Mouse (Mus musculus): ENCODE data around the gene Gpld1. TPM values are rescaled to one million over a fixed set of nuclear protein-coding genes. Genes with fewer than 3 reads are reported as not detected.

The Gpld1 gene
- polyA plus RNA-seq, 1 experiment from 2014 or later, result 0.11 TPM

DNA sequence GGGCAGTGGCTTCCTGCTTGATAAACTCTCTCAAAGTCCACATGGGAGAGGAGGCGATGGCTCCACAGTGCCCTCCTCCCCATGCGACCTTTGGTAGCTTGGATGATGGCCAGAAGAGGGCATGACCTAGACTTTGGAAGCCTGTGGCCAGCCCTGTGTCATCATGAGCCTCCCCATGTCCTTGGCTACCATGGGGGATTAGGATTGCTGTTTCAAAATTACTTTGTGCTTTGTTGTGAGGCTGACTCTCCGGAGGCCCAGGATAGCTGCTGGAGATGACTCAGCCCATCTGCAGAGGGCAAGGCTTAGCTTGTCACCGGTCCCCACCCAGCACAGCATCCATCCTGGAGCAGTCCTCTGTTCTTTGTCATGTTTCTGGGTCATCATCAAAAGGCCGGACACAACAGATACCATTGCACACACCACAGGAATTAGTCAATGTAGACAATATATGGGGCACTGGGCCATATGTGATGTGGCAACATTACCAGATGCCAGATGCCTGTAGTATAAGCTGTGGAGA, 34.9 kb downstream of the Gpld1 start:
- Histone ChIP-seq H3K4me1 (ENCODE audit: control insufficient read depth, insufficient read depth, low read length) (no peaks in the 10 kb centered on the region), H3K9ac (ENCODE audit: low read depth, low read length) (no peak overlapping the region), H3K9me3 (replicated peaks; ENCODE audit: control insufficient read depth, low read length) (no peaks in the 10 kb centered on the region), H3K27ac (ENCODE audit: low read depth, low read length) (no peak overlapping the region), H3K4me2 (no peak overlapping the region), H3K36me3 (ENCODE audit: control insufficient read depth, insufficient read depth, low read length) (no peaks in the 10 kb centered on the region), H3K27me3 (ENCODE audit: control insufficient read depth, insufficient read depth, low read length) (no peaks in the 10 kb centered on the region), H3K4me3 (ENCODE audit: low read depth, low read length) (no peak overlapping the region)
- WGBS (ENCODE audit: insufficient replicate concordance), result 78% methylated on average over 5 of the region's 5 CpGs
- no peak for ATAC-seq (replicated peaks; ENCODE audit: insufficient number of reproducible peaks, low FRiP score, low TSS enrichment)

DNA sequence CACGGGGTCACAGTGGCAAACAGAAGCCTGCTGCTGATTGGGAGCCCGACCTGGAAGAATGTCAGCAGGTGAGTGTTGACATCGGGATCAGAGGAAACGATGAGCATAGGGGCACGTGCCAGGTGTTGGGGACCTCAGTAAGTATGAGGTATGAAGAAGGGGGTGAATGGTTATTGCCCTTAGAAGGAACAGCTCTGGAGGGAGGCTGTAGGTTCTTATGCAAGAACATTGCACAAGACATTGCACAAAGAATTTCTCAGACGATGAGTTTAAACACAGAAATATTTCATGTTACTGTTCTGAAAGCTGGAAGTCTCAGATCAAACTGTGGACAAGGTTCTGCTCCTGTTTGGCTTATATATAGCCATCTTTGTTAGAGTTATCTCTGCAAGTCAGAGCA, 38.1 kb downstream of the Gpld1 start:
- 84% methylated on average over 6 of the region's 6 CpGs for WGBS (ENCODE audit: insufficient replicate concordance)
- Histone ChIP-seq H3K36me3 (ENCODE audit: control insufficient read depth, insufficient read depth, low read length) (no peaks in the 10 kb centered on the region), H3K4me2 (no peak overlapping the region), H3K27ac (ENCODE audit: low read depth, low read length) (no peak overlapping the region), H3K9me3 (replicated peaks; ENCODE audit: control insufficient read depth, low read length) (no peaks in the 10 kb centered on the region), H3K27me3 (ENCODE audit: control insufficient read depth, insufficient read depth, low read length) (no peaks in the 10 kb centered on the region), H3K4me3 (ENCODE audit: low read depth, low read length) (no peak overlapping the region), H3K9ac (ENCODE audit: low read depth, low read length) (no peak overlapping the region), H3K4me1 (ENCODE audit: control insufficient read depth, insufficient read depth, low read length) (no peaks in the 10 kb centered on the region)
- no peak for ATAC-seq (replicated peaks; ENCODE audit: insufficient number of reproducible peaks, low FRiP score, low TSS enrichment)

DNA sequence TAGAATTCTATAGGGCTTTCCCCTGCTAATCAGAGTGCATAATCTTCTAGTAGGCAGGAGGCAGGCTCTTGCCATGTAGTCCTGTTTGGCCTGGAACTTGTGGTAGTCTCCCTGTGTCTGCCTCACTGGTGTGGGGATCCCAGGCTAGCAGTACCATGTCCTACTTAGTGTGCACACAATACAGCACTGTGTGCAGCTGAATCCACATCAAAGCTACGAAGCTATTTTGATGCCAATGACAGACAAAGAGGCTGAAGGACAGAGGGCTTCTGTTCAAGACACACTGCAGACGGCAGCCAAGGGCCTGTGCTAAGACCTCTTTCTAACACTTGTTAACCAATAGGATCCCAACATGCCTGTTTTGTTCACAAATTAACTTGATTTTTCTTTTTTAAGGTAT, 42.5 kb downstream of the Gpld1 start:
- 65% methylated on average over 2 of the region's 2 CpGs for WGBS (ENCODE audit: insufficient replicate concordance)
- H3K4me1 ChIP-seq (ENCODE audit: control insufficient read depth, insufficient read depth, low read length), result no peaks in the 10 kb centered on the region
- no peaks in the 10 kb centered on the region; the same call in 1 of the 2 replicates for H3K36me3 ChIP-seq (ENCODE audit: control insufficient read depth, insufficient read depth, low read length)
- H3K27ac ChIP-seq (ENCODE audit: low read depth, low read length), result no peak overlapping the region
- ATAC-seq (replicated peaks; ENCODE audit: insufficient number of reproducible peaks, low FRiP score, low TSS enrichment), result no peak
- no peaks in the 10 kb centered on the region for H3K27me3 ChIP-seq (ENCODE audit: control insufficient read depth, insufficient read depth, low read length)
- no peaks in the 10 kb centered on the region for H3K9me3 ChIP-seq (replicated peaks; ENCODE audit: control insufficient read depth, low read length)
- H3K4me2 ChIP-seq, result no peak overlapping the region
- no peak overlapping the region for H3K4me3 ChIP-seq (ENCODE audit: low read depth, low read length)
- no peak overlapping the region for H3K9ac ChIP-seq (ENCODE audit: low read depth, low read length)

DNA sequence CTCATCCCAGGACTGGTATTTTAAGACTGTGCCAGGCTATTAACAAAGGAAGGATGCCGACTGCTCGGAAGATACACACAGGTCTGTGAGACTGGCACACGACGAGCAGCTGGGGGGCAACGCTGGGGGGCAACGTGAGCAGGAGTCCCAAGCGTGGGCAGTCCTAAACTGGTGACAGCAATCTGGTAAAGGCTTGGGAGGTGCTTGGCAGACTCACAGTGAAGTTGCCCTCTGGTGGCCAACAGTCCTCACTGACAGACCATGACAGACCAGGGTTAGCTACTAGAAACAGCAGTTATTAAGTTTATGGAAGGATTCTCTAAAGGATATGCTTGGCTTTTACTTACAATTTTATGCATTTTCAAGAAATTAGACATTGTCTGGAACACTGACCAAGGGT, 45.4 kb downstream of the Gpld1 start:
- Histone ChIP-seq H3K9me3 (replicated peaks; ENCODE audit: control insufficient read depth, low read length) (no peaks in the 10 kb centered on the region), H3K27me3 (ENCODE audit: control insufficient read depth, insufficient read depth, low read length) (no peaks in the 10 kb centered on the region), H3K4me1 (ENCODE audit: control insufficient read depth, insufficient read depth, low read length) (no peaks in the 10 kb centered on the region), H3K9ac (ENCODE audit: low read depth, low read length) (no peak overlapping the region), H3K36me3 (ENCODE audit: control insufficient read depth, insufficient read depth, low read length) (no peaks in the 10 kb centered on the region; the same call in none of the 2 replicates), H3K4me2 (no peak overlapping the region), H3K4me3 (ENCODE audit: low read depth, low read length) (no peak overlapping the region), H3K27ac (ENCODE audit: low read depth, low read length) (no peak overlapping the region)
- WGBS (ENCODE audit: insufficient replicate concordance), result 31% methylated on average over 7 of the region's 7 CpGs
- no peak for ATAC-seq (replicated peaks; ENCODE audit: insufficient number of reproducible peaks, low FRiP score, low TSS enrichment)

DNA sequence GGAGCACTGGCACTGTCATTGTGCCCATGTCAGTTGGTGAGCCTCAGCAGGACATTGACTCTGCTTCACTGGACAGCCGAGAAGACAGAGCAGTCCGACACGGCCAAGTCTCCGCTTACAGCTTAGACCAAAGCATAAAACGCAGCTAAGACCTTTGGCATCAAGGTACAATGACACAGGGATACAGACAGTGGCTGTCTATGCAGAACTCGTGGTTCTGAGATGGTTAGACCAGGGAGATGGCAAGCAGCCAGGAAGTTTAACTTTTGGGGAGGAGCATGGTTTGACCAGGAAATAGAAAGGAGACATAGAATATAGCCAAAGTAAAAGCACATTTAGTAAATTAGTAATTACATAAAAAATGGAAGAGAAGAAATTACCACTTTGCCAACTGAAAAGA, 46.1 kb downstream of the Gpld1 start:
- Histone ChIP-seq H3K36me3 (ENCODE audit: control insufficient read depth, insufficient read depth, low read length) (peaks cover 2% of the 10 kb centered on the region), H3K9ac (ENCODE audit: low read depth, low read length) (no peak overlapping the region), H3K27me3 (ENCODE audit: control insufficient read depth, insufficient read depth, low read length) (no peaks in the 10 kb centered on the region), H3K27ac (ENCODE audit: low read depth, low read length) (no peak overlapping the region), H3K9me3 (replicated peaks; ENCODE audit: control insufficient read depth, low read length) (no peaks in the 10 kb centered on the region), H3K4me1 (ENCODE audit: control insufficient read depth, insufficient read depth, low read length) (no peaks in the 10 kb centered on the region), H3K4me2 (no peak overlapping the region), H3K4me3 (ENCODE audit: low read depth, low read length) (no peak overlapping the region)
- WGBS (ENCODE audit: insufficient replicate concordance), result 85% methylated on average over 6 of the region's 6 CpGs
- no peak for ATAC-seq (replicated peaks; ENCODE audit: insufficient number of reproducible peaks, low FRiP score, low TSS enrichment)

DNA sequence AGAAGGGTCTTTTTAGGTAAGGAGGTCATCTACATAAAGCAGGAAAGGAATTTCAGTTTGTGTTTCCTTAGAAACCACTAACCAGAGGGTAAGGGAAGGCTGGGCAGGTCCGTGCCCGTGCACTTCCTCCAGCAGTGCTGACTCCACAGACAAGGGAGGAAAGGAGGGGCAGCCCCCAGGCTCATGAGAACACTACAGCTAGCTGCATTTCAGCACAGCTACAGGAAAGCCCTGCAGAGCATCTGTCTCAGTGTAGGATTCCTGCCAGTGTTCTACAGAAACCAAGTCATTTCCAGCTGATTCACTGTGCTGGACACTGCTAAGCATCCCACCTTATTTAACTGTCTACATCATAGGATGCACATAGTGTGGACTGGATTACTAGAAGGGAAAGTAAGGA, 50.2 kb downstream of the Gpld1 start:
- H3K27me3 ChIP-seq (ENCODE audit: control insufficient read depth, insufficient read depth, low read length), result no peaks in the 10 kb centered on the region
- no peaks in the 10 kb centered on the region for H3K4me1 ChIP-seq (ENCODE audit: control insufficient read depth, insufficient read depth, low read length)
- H3K9ac ChIP-seq (ENCODE audit: low read depth, low read length), result no peak overlapping the region
- H3K9me3 ChIP-seq (replicated peaks; ENCODE audit: control insufficient read depth, low read length), result no peaks in the 10 kb centered on the region
- H3K27ac ChIP-seq (ENCODE audit: low read depth, low read length), result no peak overlapping the region
- no peak overlapping the region for H3K4me3 ChIP-seq (ENCODE audit: low read depth, low read length)
- ATAC-seq (replicated peaks; ENCODE audit: insufficient number of reproducible peaks, low FRiP score, low TSS enrichment), result no peak
- H3K4me2 ChIP-seq, result no peak overlapping the region
- peaks cover 32% of the 10 kb centered on the region for H3K36me3 ChIP-seq (ENCODE audit: control insufficient read depth, insufficient read depth, low read length)
- WGBS (ENCODE audit: insufficient replicate concordance), result 59% methylated on average over 2 of the region's 2 CpGs

DNA sequence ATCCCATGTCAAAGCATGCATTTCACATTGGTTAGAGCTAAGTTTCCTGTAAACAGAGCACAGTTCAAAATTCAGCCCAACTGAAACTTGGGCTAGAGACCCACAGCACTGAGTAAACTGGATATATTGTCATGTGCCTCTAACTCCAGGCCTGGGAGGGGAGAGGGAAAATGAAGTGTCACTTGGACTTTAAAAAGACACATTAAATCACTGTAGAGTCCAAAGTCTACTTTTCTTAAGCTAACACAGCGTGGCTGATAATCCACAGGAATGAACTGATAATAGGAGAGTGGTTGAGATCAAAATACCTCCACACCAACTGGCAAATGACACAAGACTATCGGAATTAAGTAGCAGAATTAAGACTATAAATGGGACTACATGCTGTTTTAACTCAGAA, 56.6 kb downstream of the Gpld1 start:
- no peaks in the 10 kb centered on the region for H3K9me3 ChIP-seq (replicated peaks; ENCODE audit: control insufficient read depth, low read length)
- peaks cover 44% of the 10 kb centered on the region for H3K36me3 ChIP-seq (ENCODE audit: control insufficient read depth, insufficient read depth, low read length)
- no peak overlapping the region for H3K27ac ChIP-seq (ENCODE audit: low read depth, low read length)
- no peaks in the 10 kb centered on the region for H3K4me1 ChIP-seq (ENCODE audit: control insufficient read depth, insufficient read depth, low read length)
- 66% methylated on average over 2 of the region's 2 CpGs for WGBS (ENCODE audit: insufficient replicate concordance)
- ATAC-seq (replicated peaks; ENCODE audit: insufficient number of reproducible peaks, low FRiP score, low TSS enrichment), result no peak
- no peak overlapping the region for H3K4me3 ChIP-seq (ENCODE audit: low read depth, low read length)
- no peaks in the 10 kb centered on the region for H3K27me3 ChIP-seq (ENCODE audit: control insufficient read depth, insufficient read depth, low read length)
- H3K4me2 ChIP-seq, result no peak overlapping the region
- no peak overlapping the region for H3K9ac ChIP-seq (ENCODE audit: low read depth, low read length)

DNA sequence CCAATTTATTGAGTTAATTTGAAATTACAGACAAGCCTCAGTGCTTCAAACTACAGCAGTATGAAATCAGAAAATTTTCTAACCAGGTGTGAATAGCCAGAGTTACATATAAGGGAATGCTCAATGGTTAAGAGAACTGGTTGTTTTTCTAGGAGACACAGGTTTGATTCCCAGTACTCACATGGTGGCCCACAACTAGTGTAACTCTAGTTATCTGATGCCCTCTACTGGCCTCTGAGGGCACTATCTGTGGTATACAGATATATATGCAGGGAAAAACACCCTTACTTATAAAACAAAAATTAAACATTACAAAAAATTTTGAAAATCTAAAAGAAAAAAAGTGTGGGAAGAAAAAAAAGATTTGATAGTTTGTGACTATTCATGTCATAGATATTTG, 60.0 kb downstream of the Gpld1 start:
- Histone ChIP-seq H3K4me1 (ENCODE audit: control insufficient read depth, insufficient read depth, low read length) (no peaks in the 10 kb centered on the region), H3K27ac (ENCODE audit: low read depth, low read length) (no peak overlapping the region), H3K9ac (ENCODE audit: low read depth, low read length) (no peak overlapping the region), H3K27me3 (ENCODE audit: control insufficient read depth, insufficient read depth, low read length) (no peaks in the 10 kb centered on the region), H3K9me3 (replicated peaks; ENCODE audit: control insufficient read depth, low read length) (no peaks in the 10 kb centered on the region), H3K4me3 (ENCODE audit: low read depth, low read length) (no peak overlapping the region), H3K36me3 (ENCODE audit: control insufficient read depth, insufficient read depth, low read length) (peaks cover 26% of the 10 kb centered on the region), H3K4me2 (no peak overlapping the region)
- no peak for ATAC-seq (replicated peaks; ENCODE audit: insufficient number of reproducible peaks, low FRiP score, low TSS enrichment)

DNA sequence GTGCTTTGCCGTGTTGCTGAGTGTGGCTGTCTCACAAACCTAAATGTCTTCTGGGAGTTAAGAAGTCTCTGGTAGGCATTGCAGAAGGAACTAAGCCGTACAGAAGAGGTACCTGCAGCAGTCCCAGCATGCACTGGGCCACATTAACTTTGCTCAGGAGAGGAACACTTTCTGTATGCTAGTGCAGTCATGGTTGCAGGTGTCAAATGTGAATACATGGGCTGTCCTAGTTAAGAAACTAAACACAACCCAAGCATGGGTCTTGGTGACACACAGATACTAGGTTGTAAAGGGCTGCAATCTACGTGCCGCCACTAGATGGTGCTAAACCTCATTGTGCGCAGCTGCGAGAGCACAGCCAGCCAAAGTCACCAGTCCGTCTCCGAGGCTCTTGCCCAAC, 64.2 kb downstream of the Gpld1 start:
- Histone ChIP-seq H3K4me2 (no peak overlapping the region), H3K4me3 (ENCODE audit: low read depth, low read length) (no peak overlapping the region), H3K9me3 (replicated peaks; ENCODE audit: control insufficient read depth, low read length) (no peaks in the 10 kb centered on the region), H3K27me3 (ENCODE audit: control insufficient read depth, insufficient read depth, low read length) (no peaks in the 10 kb centered on the region), H3K9ac (ENCODE audit: low read depth, low read length) (no peak overlapping the region), H3K36me3 (ENCODE audit: control insufficient read depth, insufficient read depth, low read length) (peaks cover 8% of the 10 kb centered on the region; the same call in 1 of the 2 replicates), H3K4me1 (ENCODE audit: control insufficient read depth, insufficient read depth, low read length) (no peaks in the 10 kb centered on the region), H3K27ac (ENCODE audit: low read depth, low read length) (no peak overlapping the region)
- ATAC-seq (replicated peaks; ENCODE audit: insufficient number of reproducible peaks, low FRiP score, low TSS enrichment), result no peak
- WGBS (ENCODE audit: insufficient replicate concordance), result 76% methylated on average over 6 of the region's 8 CpGs
